ENCODE assay signal across 20 mouse cellular contexts in the genomic region with DNA sequence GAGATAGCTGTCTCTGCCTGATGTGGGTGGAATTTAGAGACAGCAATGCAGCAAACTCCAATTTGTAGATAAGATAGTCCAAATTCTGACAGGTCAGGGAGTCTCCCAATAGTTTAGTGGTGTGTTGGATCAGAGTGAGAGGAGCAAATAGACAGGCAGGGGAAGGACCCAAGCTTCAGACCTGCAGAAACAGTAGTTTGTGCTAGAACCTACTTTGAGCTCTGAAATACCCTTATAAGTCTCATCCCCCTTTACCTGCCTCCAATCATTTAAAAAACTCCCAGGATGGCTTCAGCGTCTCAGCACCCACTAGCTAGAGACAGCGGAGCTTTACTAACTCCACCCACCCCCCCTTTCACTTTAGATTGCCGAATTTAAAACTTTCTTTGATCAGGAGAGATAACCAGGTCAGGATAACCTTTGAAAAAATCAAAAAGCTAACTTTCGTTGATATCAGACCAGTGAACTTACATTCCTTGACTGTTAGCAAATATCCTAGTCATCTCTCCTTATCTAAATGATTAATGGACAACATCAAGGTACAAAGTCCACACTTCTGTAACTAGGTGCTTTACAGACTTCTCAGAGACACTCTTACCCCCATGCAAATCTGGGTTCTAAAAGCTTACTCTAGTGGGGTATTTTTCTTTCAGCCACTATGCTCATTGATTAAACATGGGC. TPM values are rescaled to one million over a fixed set of nuclear protein-coding genes. Genes with fewer than 3 reads are reported as not detected.
DNase-seq lines count a peak whose midpoint lies in the region; ATAC-seq and TF ChIP-seq lines count a peak whose summit lies in the region.
"Had no signal": no experiment of that assay in that cellular context is flagged by ENCODE, and none has a peak within 500 bp of the region (broad histone marks: within the 10 kb centered on the region; RNA-seq: fewer than 3 reads in every experiment).

No protein-coding gene starts in this region.

- no peaks in the 10 kb centered on the region for H3K9me3 ChIP-seq in stomach, embryonic 14.5 days (ENCODE audit: control insufficient read depth, low read depth, low read length)
- no peaks in the 10 kb centered on the region for H3K9me3 ChIP-seq in stomach, postnatal 0 days (ENCODE audit: control insufficient read depth, low read length)
- no peaks in the 10 kb centered on the region for H3K9me3 ChIP-seq in stomach, embryonic 15.5 days
- H3K9me3 ChIP-seq: embryonic facial prominence, embryonic 12.5 days; forebrain, embryonic 12.5 days; heart, embryonic 13.5 days; hindbrain, embryonic 13.5 days had no signal

- no peak overlapping the region for H3K4me2 ChIP-seq in stomach, embryonic 14.5 days (replicated peaks; ENCODE audit: low read depth, low read length)
- H3K4me2 ChIP-seq in stomach, postnatal 0 days (replicated peaks; ENCODE audit: low read depth): no peak overlapping the region
- H3K4me2 ChIP-seq in stomach, embryonic 15.5 days: no peak overlapping the region
- H3K4me2 ChIP-seq: embryonic facial prominence, embryonic 12.5 days; forebrain, embryonic 12.5 days; heart, embryonic 13.5 days; hindbrain, embryonic 13.5 days had no signal

- DNase-seq in layer of hippocampus, adult 2 months (ENCODE audit: low spot score in 2 of 2): no peak
- DNase-seq in layer of hippocampus, postnatal 36 days: no peak
- DNase-seq in stomach, postnatal 0 days (ENCODE audit: low spot score): no peak
- no peak for DNase-seq in cerebellum, postnatal 36 days
- DNase-seq: adrenal gland, postnatal 10 days; cerebellum, adult 11 months; cerebellum, adult 8-10 months; cerebellum, postnatal 14 days; gastrocnemius, postnatal 14 days; heart, postnatal 4 days had no signal

- no peak for TF ChIP-seq EP300 in stomach, postnatal 0 days (optimal IDR thresholded peaks at IDR 0.05)

- no peaks in the 10 kb centered on the region for H3K27me3 ChIP-seq in stomach, embryonic 14.5 days (ENCODE audit: control insufficient read depth, insufficient read depth, low read length)
- no peaks in the 10 kb centered on the region for H3K27me3 ChIP-seq in stomach, postnatal 0 days (ENCODE audit: control insufficient read depth, insufficient read depth, low read length)
- H3K27me3 ChIP-seq in stomach, embryonic 15.5 days (replicated peaks): no peaks in the 10 kb centered on the region
- H3K27me3 ChIP-seq: embryonic facial prominence, embryonic 12.5 days; forebrain, embryonic 12.5 days; heart, embryonic 13.5 days; hindbrain, embryonic 13.5 days had no signal

- TF ChIP-seq CTCF in layer of hippocampus, adult 2 months (conservative IDR thresholded peaks at IDR 0.05): no peak
- TF ChIP-seq CTCF in stomach, postnatal 0 days (IDR thresholded peaks at IDR 0.05; ENCODE audit: low read depth): no peak

- H3K9ac ChIP-seq in stomach, embryonic 14.5 days (replicated peaks; ENCODE audit: low read depth, low read length): no peak overlapping the region
- H3K9ac ChIP-seq in stomach, postnatal 0 days (ENCODE audit: low read length): no peak overlapping the region
- no peak overlapping the region for H3K9ac ChIP-seq in stomach, embryonic 15.5 days
- H3K9ac ChIP-seq: embryonic facial prominence, embryonic 12.5 days; forebrain, embryonic 12.5 days; heart, embryonic 13.5 days; hindbrain, embryonic 13.5 days had no signal

- no peaks in the 10 kb centered on the region for H3K36me3 ChIP-seq in stomach, embryonic 14.5 days (ENCODE audit: control insufficient read depth, insufficient read depth, low read length)
- H3K36me3 ChIP-seq in stomach, postnatal 0 days (ENCODE audit: control insufficient read depth, insufficient read depth, low read length): no peaks in the 10 kb centered on the region
- H3K36me3 ChIP-seq in stomach, embryonic 15.5 days: no peaks in the 10 kb centered on the region
- H3K36me3 ChIP-seq: embryonic facial prominence, embryonic 12.5 days; forebrain, embryonic 12.5 days; hindbrain, embryonic 13.5 days had no signal

- no peaks in the 10 kb centered on the region for H3K4me1 ChIP-seq in stomach, embryonic 14.5 days (ENCODE audit: control insufficient read depth, insufficient read depth, low read length)
- H3K4me1 ChIP-seq in stomach, postnatal 0 days (replicated peaks; ENCODE audit: control insufficient read depth, insufficient read depth): no peaks in the 10 kb centered on the region
- no peaks in the 10 kb centered on the region for H3K4me1 ChIP-seq in stomach, embryonic 15.5 days
- H3K4me1 ChIP-seq: embryonic facial prominence, embryonic 12.5 days; forebrain, embryonic 12.5 days had no signal

- no peak overlapping the region for H3K4me3 ChIP-seq in layer of hippocampus, adult 2 months
- no peak overlapping the region for H3K4me3 ChIP-seq in stomach, embryonic 14.5 days (ENCODE audit: low read depth, low read length)
- H3K4me3 ChIP-seq in stomach, postnatal 0 days (ENCODE audit: low read depth, low read length): no peak overlapping the region
- no peak overlapping the region for H3K4me3 ChIP-seq in stomach, embryonic 15.5 days (replicated peaks)
- H3K4me3 ChIP-seq: embryonic facial prominence, embryonic 12.5 days; forebrain, embryonic 12.5 days; heart, embryonic 13.5 days; hindbrain, embryonic 13.5 days had no signal

- peak; percentile 79 for ATAC-seq in stomach, embryonic 14.5 days (ENCODE audit: insufficient number of reproducible peaks, insufficient read depth, low FRiP score, low read depth)
- no peak for ATAC-seq in stomach, postnatal 0 days (ENCODE audit: low FRiP score, low TSS enrichment)
- ATAC-seq in stomach, embryonic 15.5 days (ENCODE audit: insufficient read depth, low FRiP score, low read depth): peak; percentile 77
- ATAC-seq: CD4-positive, CD25-positive, alpha-beta regulatory T cell, adult 4 months; forebrain, embryonic 16.5 days had no signal

- H3K27ac ChIP-seq in layer of hippocampus, adult 2 months: 0 out of 2 replicates have a peak overlapping the region, but pooled peaks have one; percentile 7
- H3K27ac ChIP-seq in stomach, embryonic 14.5 days (ENCODE audit: low read length): no peak overlapping the region
- no peak overlapping the region for H3K27ac ChIP-seq in stomach, postnatal 0 days (replicated peaks)
- no peak overlapping the region; the same call in 1 of the 2 replicates for H3K27ac ChIP-seq in stomach, embryonic 15.5 days
- H3K27ac ChIP-seq: embryonic facial prominence, embryonic 12.5 days; forebrain, embryonic 12.5 days; heart, embryonic 13.5 days; hindbrain, embryonic 13.5 days had no signal

- 31% methylated on average over 4 of the region's 4 CpGs for WGBS in stomach, embryonic 14.5 days
- WGBS in stomach, postnatal 0 days: 35% methylated on average over 4 of the region's 4 CpGs
- WGBS in stomach, embryonic 15.5 days: 29% methylated on average over 4 of the region's 4 CpGs

RNA-seq across cellular contexts. Expression of a gene that starts 41.2 kb away (rescaled TPM):
- 10 to 100 TPM in 1 of 2 experiments, 1 to 10 TPM in 1; 8.3 to 10.5 TPM for total RNA-seq in layer of hippocampus, adult 2 months (2021)
- 10 to 100 TPM; 11.9 to 12.2 TPM for total RNA-seq in layer of hippocampus, postnatal 36 days (2021)
- 16.5 and 17.9 TPM in 2 replicates for polyA plus RNA-seq in stomach, embryonic 14.5 days (2014; fragmentation: Nextera tagmentation; extraction: Ambion mirVana)
- polyA plus RNA-seq in stomach, postnatal 0 days (2015; fragmentation: Nextera tagmentation; extraction: Ambion mirVana): 5.2 and 8.2 TPM in 2 replicates
- 15.2 and 17.7 TPM in 2 replicates for polyA plus RNA-seq in stomach, embryonic 15.5 days (2015; fragmentation: Nextera tagmentation; extraction: Ambion mirVana)
- total RNA-seq: granulocyte monocyte progenitor cell, adult 5-6 weeks; MEL had no signal
